Mouse (Mus musculus): ENCODE data around the gene Tgfb2. TPM values are rescaled to one million over a fixed set of nuclear protein-coding genes. Genes with fewer than 3 reads are reported as not detected.

The Tgfb2 gene
- polyA plus RNA-seq, 1 experiment from 2014 or later, result 0.99 TPM

GRCm38 (mm10) chr1:186661206-186661921 is 44.4 kb downstream of the Tgfb2 start:
- H3K4me2 ChIP-seq (ENCODE audit: low read depth, low read length), result no peak overlapping the region
- no peak for ATAC-seq
- no peak overlapping the region for H3K4me3 ChIP-seq (ENCODE audit: low read depth, low read length)
- no peaks in the 10 kb centered on the region for H3K4me1 ChIP-seq (ENCODE audit: insufficient read depth)
- no peaks in the 10 kb centered on the region for H3K27me3 ChIP-seq (ENCODE audit: insufficient read depth, low read length)
- H3K27ac ChIP-seq (ENCODE audit: low read depth), result no peak overlapping the region
- TF ChIP-seq EP300 (IDR thresholded peaks at IDR 0.05; ENCODE audit: low read depth) (no peak), CTCF (IDR thresholded peaks at IDR 0.05; ENCODE audit: low read depth) (no peak)
- 80% methylated on average over 15 of the region's 15 CpGs for WGBS (ENCODE audit: insufficient replicate concordance)
- H3K9me3 ChIP-seq (ENCODE audit: low read length), result no peaks in the 10 kb centered on the region
- no peak for DNase-seq
- no peaks in the 10 kb centered on the region for H3K36me3 ChIP-seq (replicated peaks; ENCODE audit: insufficient read depth, low read length)
- H3K9ac ChIP-seq (replicated peaks), result no peak overlapping the region

DNA sequence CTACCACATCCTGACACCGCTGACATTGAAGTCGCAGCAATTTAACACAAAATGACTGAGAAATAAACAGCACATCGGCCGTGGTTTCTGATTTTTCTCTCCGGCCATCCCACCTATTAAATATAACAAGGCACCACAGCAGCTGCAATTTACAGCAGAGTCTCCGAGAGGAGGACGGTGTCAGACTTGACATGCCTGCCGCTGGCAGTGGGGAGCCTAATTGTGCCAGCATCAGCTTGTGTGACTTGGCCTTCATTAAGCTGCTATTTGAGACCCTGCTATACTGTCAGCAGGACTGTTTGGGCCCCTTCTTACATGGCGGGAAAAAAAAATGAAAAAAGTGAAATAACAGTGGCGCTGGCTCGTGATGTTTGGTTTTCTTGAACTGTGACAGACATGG is 47.0 kb downstream of the Tgfb2 start:
- 81% methylated on average over 11 of the region's 11 CpGs for WGBS (ENCODE audit: insufficient replicate concordance)

GRCm38 (mm10) chr1:186657559-186658219 is 48.1 kb downstream of the Tgfb2 start:
- Histone ChIP-seq H3K9ac (replicated peaks) (no peak overlapping the region), H3K27ac (ENCODE audit: low read depth) (no peak overlapping the region), H3K4me2 (ENCODE audit: low read depth, low read length) (no peak overlapping the region), H3K4me3 (ENCODE audit: low read depth, low read length) (no peak overlapping the region), H3K4me1 (ENCODE audit: insufficient read depth) (no peaks in the 10 kb centered on the region), H3K9me3 (ENCODE audit: low read length) (no peaks in the 10 kb centered on the region), H3K27me3 (ENCODE audit: insufficient read depth, low read length) (no peaks in the 10 kb centered on the region), H3K36me3 (replicated peaks; ENCODE audit: insufficient read depth, low read length) (no peaks in the 10 kb centered on the region)
- no peak for TF ChIP-seq EP300 (IDR thresholded peaks at IDR 0.05; ENCODE audit: low read depth)
- TF ChIP-seq CTCF (IDR thresholded peaks at IDR 0.05; ENCODE audit: low read depth), result no peak
- ATAC-seq (no peak), DNase-seq (no peak)
- WGBS (ENCODE audit: insufficient replicate concordance), result 80% methylated on average over 16 of the region's 16 CpGs

More for the DNA sequence above, 47.0 kb downstream of the Tgfb2 start:
- H3K9me3 ChIP-seq (ENCODE audit: low read length), result no peaks in the 10 kb centered on the region
- no peak overlapping the region for H3K4me2 ChIP-seq (ENCODE audit: low read depth, low read length)
- no peaks in the 10 kb centered on the region for H3K4me1 ChIP-seq (ENCODE audit: insufficient read depth)
- no peak overlapping the region for H3K9ac ChIP-seq (replicated peaks)
- no peak for ATAC-seq
- no peaks in the 10 kb centered on the region for H3K27me3 ChIP-seq (ENCODE audit: insufficient read depth, low read length)
- TF ChIP-seq CTCF (IDR thresholded peaks at IDR 0.05; ENCODE audit: low read depth) (no peak), EP300 (IDR thresholded peaks at IDR 0.05; ENCODE audit: low read depth) (no peak)
- DNase-seq, result no peak
- H3K27ac ChIP-seq (ENCODE audit: low read depth), result no peak overlapping the region
- H3K4me3 ChIP-seq (ENCODE audit: low read depth, low read length), result no peak overlapping the region
- H3K36me3 ChIP-seq (replicated peaks; ENCODE audit: insufficient read depth, low read length), result no peaks in the 10 kb centered on the region

- H3K9me3 ChIP-seq (ENCODE audit: low read length), result no peaks in the 10 kb centered on the region
- TF ChIP-seq EP300 (IDR thresholded peaks at IDR 0.05; ENCODE audit: low read depth), result no peak
- no peak for TF ChIP-seq CTCF (IDR thresholded peaks at IDR 0.05; ENCODE audit: low read depth)
- DNase-seq (no peak), ATAC-seq (no peak)
- H3K4me3 ChIP-seq (ENCODE audit: low read depth, low read length), result no peak overlapping the region
- H3K27ac ChIP-seq (ENCODE audit: low read depth), result no peak overlapping the region
- H3K27me3 ChIP-seq (ENCODE audit: insufficient read depth, low read length), result no peaks in the 10 kb centered on the region
- no peaks in the 10 kb centered on the region for H3K4me1 ChIP-seq (ENCODE audit: insufficient read depth)
- H3K36me3 ChIP-seq (replicated peaks; ENCODE audit: insufficient read depth, low read length), result no peaks in the 10 kb centered on the region
- H3K4me2 ChIP-seq (ENCODE audit: low read depth, low read length), result no peak overlapping the region
- 74% methylated on average over 5 of the region's 5 CpGs for WGBS (ENCODE audit: insufficient replicate concordance)
- no peak overlapping the region for H3K9ac ChIP-seq (replicated peaks)
Observed at GRCm38 (mm10) chr1:186656732-186657329, 49.0 kb downstream of the Tgfb2 start.

- ATAC-seq, result no peak
- DNase-seq, result no peak
- Histone ChIP-seq H3K9ac (replicated peaks) (no peak overlapping the region), H3K4me3 (ENCODE audit: low read depth, low read length) (no peak overlapping the region), H3K36me3 (replicated peaks; ENCODE audit: insufficient read depth, low read length) (no peaks in the 10 kb centered on the region), H3K4me2 (ENCODE audit: low read depth, low read length) (no peak overlapping the region), H3K4me1 (ENCODE audit: insufficient read depth) (no peaks in the 10 kb centered on the region), H3K9me3 (ENCODE audit: low read length) (no peaks in the 10 kb centered on the region), H3K27ac (ENCODE audit: low read depth) (no peak overlapping the region), H3K27me3 (ENCODE audit: insufficient read depth, low read length) (no peaks in the 10 kb centered on the region)
- TF ChIP-seq EP300 (IDR thresholded peaks at IDR 0.05; ENCODE audit: low read depth), result no peak
- WGBS (ENCODE audit: insufficient replicate concordance), result 54% methylated on average over 1 of the region's 1 CpGs
Observed at GRCm38 (mm10) chr1:186656201-186656600, 49.6 kb downstream of the Tgfb2 start.

- H3K27me3 ChIP-seq (ENCODE audit: insufficient read depth, low read length), result no peaks in the 10 kb centered on the region
- H3K9me3 ChIP-seq (ENCODE audit: low read length), result no peaks in the 10 kb centered on the region
- H3K9ac ChIP-seq (replicated peaks), result no peak overlapping the region
- no peak overlapping the region for H3K4me2 ChIP-seq (ENCODE audit: low read depth, low read length)
- WGBS (ENCODE audit: insufficient replicate concordance), result 66% methylated on average over 4 of the region's 4 CpGs
- ATAC-seq (no peak), DNase-seq (no peak)
- no peak for TF ChIP-seq CTCF (IDR thresholded peaks at IDR 0.05; ENCODE audit: low read depth)
- TF ChIP-seq EP300 (IDR thresholded peaks at IDR 0.05; ENCODE audit: low read depth), result no peak
- H3K27ac ChIP-seq (ENCODE audit: low read depth), result no peak overlapping the region
- no peak overlapping the region for H3K4me3 ChIP-seq (ENCODE audit: low read depth, low read length)
- H3K4me1 ChIP-seq (ENCODE audit: insufficient read depth), result no peaks in the 10 kb centered on the region
- H3K36me3 ChIP-seq (replicated peaks; ENCODE audit: insufficient read depth, low read length), result no peaks in the 10 kb centered on the region
Observed at GRCm38 (mm10) chr1:186655096-186655495, 50.7 kb downstream of the Tgfb2 start.
